Mouse (Mus musculus) common myeloid progenitor, adult 5-6 weeks (primary cell): ENCODE results near the gene Cep63. TPM values are rescaled to one million over a fixed set of nuclear protein-coding genes. Genes with fewer than 3 reads are reported as not detected.

Experiments
- ATAC-seq: replicated peaks from 2 replicates; pipeline ENCODE4 v1.8.0; 2016; ENCODE audit warnings: low read depth, mild to moderate bottlenecking, moderate TSS enrichment, inconsistent platforms; ENCODE audit not compliant: poor library complexity, severe bottlenecking
- total RNA-seq: library from RNA; stranded (forward); fragments of 200-1000, 187-1606 nt; gene quantifications from 2 replicates; pipeline ENCODE4 v1.2.3, GENCODE M21; 2017

Cep63 gene
- total RNA-seq, 1 experiment from 2014 or later: 34.8 TPM

GRCm38 (mm10) chr9:102632173-102632572 is 5.8 kb upstream of the Cep63 start:
- no peak for ATAC-seq

DNA sequence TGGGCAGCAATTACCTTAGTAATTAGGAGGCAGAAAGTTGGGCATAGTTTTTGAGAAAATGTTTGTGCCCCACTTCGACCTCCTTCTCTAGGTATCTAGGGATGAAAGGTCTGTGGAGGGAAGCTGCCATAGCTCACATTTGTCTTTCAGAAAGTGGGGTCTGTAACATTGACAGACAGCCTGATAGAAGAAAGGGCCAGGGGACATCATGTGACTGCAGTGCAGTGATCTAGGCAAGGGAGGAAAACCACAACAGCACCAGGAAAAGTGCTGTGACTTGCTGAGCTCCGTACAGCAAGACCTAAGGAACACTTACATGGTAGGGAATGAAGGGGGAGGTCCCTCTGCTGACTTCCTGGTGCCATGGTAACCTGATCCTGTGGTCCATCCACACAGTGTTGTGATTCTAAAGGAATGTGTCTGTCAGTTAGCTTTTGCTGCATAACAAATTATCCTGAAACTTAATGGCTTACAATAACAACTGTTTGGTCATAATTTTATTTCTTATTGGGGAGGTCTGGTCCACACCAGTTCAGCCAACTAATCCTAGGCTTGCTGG is 5.3 kb upstream of the Cep63 start:
- no peak for ATAC-seq

DNA sequence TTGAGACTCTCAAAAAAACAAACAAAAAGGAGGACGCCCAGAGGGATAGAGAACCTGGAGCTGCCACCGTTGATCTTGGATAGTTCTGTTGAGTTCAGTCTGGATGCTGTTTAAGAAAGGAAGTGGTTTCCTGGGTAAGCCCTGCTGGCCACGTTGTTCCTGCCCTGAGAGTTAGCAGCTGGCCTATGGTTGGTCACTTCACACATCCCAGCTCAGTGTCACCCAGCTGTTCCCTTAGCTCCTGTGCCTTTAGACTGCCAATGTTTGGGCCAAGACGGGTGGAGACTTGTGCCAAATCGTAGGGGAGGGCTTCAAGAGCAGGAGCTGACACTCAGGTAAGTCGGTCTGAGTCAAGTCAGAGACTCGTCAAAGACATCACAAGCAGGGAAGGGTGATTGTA is 2.7 kb upstream of the Cep63 start:
- no peak for ATAC-seq

GRCm38 (mm10) chr9:102627442-102627841 is 1.1 kb upstream of the Cep63 start:
- no peak for ATAC-seq

DNA sequence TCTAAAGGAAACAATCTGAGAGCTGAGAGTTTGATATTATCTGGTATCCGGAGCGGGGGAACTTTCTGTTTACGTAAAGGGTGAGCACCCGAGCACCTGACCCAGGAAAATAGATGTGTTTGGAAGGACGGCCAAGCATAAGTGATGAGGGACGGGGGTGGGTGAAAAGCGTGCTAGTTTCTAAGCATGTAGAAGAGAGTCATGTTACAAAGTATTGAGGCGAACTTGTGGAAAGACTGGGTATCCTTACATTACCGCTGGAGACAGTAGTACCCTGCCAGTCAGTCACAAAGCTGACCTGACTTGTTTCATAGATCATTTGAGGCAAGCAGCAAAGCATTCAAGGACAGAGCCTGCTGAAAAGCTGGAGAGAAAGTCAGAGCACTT is 498 bp upstream of the Cep63 start:
- ATAC-seq: peak; percentile 2; the same call in 1 of the 2 replicates

DNA sequence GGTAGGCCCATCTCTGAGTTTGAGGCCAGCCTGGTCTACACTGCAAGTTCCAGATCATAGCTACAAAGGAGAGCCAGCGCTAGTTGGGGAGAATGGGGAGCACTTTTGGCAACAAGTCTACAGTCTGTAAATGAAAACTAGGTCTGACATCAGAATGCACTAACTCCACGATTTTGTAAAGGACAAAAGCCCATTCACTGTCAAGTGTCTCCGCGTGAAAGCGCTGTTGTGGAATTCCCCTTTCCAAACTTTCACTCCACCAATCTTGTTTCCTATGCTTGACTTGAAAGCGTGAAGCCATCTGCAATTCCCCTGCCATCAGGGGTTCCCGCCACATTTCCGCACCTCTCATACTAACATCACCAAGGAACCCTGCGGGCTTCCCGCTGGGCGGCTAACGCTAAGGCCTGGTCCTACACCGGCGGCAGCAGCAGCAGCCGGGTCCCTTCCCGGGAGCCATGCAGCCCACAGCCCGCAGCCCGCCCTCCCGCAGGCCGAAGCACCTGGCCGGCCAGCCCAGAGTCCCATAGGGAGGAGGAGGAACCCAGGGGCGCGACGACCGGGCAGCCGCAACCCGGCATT is 842 bp downstream of the Cep63 start:
- no peak; the same call in 1 of the 2 replicates for ATAC-seq

GRCm38 (mm10) chr9:102623581-102623980 is 2.8 kb downstream of the Cep63 start:
- no peak for ATAC-seq

- ATAC-seq: no peak
Observed at GRCm38 (mm10) chr9:102622876-102623275, 3.5 kb downstream of the Cep63 start.

DNA sequence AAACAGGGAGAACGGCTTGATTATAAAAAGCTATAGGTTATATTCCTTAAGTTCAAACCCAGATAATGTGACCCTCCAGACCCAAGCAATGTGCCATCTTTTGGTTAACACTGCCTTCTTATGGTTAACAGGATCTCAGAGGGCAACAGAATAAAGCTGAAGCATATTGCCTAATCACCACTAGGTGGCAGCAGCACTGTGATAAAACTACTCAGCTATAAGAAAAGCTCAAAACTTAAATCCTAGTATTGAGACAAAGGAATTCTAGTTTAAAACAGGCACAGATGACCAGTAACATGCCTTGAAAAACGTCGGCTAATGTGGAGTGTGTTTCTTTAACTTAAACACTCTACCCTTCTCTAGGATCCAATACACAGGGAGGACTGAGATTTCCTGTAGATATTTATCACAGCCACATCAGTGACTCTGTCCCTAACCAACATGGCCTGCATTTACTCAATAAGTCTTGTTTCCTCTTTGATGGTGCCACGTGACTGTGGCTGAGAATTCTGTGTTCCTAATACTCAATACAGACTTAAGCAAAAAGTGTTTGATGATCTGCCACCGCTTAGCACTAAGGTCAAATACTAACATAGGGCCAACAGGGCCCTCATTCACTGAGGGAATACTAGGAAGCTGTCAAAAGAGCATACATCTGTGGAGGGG is 4.0 kb downstream of the Cep63 start:
- peak; percentile 27; the same call in 1 of the 2 replicates for ATAC-seq

DNA sequence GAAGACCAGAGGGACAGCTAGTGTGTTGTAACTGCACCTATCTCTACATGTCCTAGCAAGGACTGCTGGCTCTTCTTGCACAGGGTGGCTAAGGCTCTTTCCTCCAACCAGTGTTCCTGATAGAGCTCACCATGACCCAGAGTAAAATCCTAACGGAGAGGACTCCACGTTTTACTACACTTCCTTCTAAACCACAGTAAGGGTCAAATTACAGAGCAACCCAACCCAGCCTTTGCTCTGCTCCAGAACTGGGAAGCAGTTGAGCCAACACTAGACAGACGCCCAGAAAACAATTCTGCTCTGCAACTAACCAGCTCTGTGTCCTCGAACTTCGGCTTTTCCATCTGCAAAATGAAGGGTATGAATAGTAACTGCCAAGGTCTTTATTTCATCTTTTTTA is 4.9 kb downstream of the Cep63 start:
- ATAC-seq: no peak

GRCm38 (mm10) chr9:102616267-102616666 is 10.1 kb downstream of the Cep63 start:
- ATAC-seq: no peak

GRCm38 (mm10) chr9:102615071-102615470 is 11.3 kb downstream of the Cep63 start:
- peak; percentile 71 for ATAC-seq

GRCm38 (mm10) chr9:102609221-102609620 is 17.1 kb downstream of the Cep63 start:
- ATAC-seq: no peak

- ATAC-seq: no peak
Observed at GRCm38 (mm10) chr9:102607471-102607870, 18.9 kb downstream of the Cep63 start.

DNA sequence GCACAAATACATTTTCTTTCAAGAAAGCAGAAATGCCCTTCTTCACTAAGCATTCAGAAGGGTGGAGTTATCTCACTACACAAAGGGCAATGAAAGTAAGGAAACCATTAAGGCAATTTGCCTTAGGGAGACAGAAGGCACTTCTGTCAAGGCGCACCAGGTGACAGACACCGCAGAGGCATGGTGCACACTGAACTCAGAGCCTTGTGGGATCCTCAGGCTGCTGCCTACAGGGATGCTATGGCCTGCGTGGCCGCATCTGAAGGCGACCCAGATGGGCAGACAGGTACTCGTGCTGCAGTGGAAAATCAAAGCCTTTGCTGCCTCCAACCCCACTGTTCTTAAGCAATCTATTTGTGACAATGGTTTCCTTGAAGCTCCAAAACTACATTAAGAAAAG is 21.2 kb downstream of the Cep63 start:
- ATAC-seq: no peak

GRCm38 (mm10) chr9:102601666-102602065 is 24.7 kb downstream of the Cep63 start:
- no peak for ATAC-seq

DNA sequence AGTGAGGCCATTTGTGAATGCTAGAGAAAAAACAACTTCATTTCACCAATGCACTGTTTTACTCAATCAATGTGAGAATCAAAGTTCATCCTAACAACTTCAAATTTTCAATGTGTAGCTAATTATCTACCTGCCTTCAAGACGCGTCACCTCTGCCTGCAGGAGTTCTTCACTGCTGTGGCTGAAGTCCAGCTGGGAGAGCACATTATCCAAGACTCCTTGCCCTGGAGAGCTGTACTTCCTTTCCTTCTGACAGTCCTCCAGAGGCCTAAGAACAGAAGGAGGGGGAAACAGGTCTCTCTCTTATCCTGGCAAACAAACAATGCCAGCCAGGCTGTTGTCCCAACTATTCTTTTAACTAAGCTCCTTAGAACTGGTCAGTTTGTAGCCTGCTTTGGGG is 25.1 kb downstream of the Cep63 start:
- no peak for ATAC-seq

DNA sequence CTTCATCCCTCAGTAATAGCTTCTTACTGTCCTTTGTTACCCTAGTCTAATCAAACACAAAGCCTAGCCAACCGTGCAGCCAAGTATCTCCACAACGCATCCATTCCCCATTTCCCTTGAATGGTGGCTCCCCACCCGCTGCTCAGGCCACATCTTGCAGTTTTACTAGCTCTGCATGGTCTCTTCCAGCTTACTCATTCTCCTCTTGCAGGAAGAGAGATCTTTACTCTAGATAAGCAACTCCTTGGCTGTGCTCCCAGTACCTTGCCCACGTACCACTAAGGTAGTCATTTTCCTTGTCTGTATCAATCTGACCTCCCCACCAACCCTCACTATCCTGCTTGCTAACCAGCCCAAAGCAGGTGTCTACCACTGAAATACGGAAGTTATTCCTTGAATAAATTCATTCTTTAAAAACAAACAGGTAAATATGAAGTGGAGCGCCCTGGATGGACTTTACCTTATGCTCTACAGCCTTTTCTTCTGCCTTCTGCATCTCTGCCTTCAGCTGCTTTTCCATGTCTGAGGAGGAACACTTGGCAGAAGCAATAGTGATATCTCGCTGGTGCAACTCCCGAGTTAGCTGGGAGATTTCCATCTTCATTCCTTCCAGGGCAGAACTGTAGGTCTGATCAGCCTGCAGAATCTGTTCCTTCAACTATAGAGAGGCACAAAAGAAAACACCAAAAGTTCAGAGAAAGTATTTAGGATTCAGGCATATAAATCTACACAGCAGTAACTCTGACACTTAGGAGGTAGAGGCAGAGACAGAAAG is 30.5 kb downstream of the Cep63 start:
- no peak for ATAC-seq

GRCm38 (mm10) chr9:102594667-102595393 is 31.5 kb downstream of the Cep63 start:
- no peak for ATAC-seq

DNA sequence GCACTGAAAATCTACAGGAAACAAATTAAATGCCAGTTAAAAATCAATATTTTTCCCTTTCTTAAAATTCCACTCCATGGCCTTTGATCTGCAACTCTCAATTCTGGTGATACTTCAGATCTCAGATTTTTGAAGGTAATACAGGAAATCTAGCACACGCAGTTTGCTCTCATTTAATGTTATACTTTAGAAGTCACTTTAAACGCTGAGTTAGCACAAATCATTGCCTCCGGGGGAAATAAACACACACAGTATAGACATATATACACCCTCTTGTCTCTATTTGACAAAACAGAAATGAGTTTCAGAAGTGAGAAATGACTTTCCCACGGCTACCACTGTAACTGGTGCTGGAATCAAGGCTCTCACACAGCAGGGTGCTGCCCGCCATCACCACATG is 39.0 kb downstream of the Cep63 start:
- ATAC-seq: no peak
